Comparison of ENCODE assay signal across 8 mouse cellular contexts in genomic region chr11:5990910-5991309, GRCm38 (mm10). TPM values are rescaled to one million over a fixed set of nuclear protein-coding genes. Genes with fewer than 3 reads are reported as not detected.
DNase-seq lines count a peak whose midpoint lies in the region; ATAC-seq and TF ChIP-seq lines count a peak whose summit lies in the region.

No protein-coding gene starts in this region.

- peak; percentile 51 for DNase-seq in adrenal gland, adult 2 months
- DNase-seq in adrenal gland, adult 8-10 months, result no peak
- no peak for DNase-seq in layer of hippocampus, adult 2 months (ENCODE audit: low spot score in 2 of 2)
- DNase-seq in layer of hippocampus, postnatal 36 days, result no peak
- peak; percentile 50 for DNase-seq in adipocyte (ENCODE audit: low spot score)
- peak; percentile 78 for DNase-seq in hindbrain, embryonic 14.5 days (ENCODE audit: low spot score)
- peak; percentile 68 for DNase-seq in lung, postnatal 36 days
- DNase-seq in thymus, postnatal 4 days, result peak; percentile 83

- no peak overlapping the region for H3K4me2 ChIP-seq in hindbrain, embryonic 14.5 days (replicated peaks)

- no peaks in the 10 kb centered on the region for H3K27me3 ChIP-seq in hindbrain, embryonic 14.5 days (ENCODE audit: control insufficient read depth, insufficient read depth, low read length)

- ATAC-seq in hindbrain, embryonic 14.5 days (ENCODE audit: low FRiP score), result no peak

- H3K9me3 ChIP-seq in hindbrain, embryonic 14.5 days (ENCODE audit: control insufficient read depth, low read length), result no peaks in the 10 kb centered on the region

- H3K36me3 ChIP-seq in hindbrain, embryonic 14.5 days (replicated peaks; ENCODE audit: control insufficient read depth, insufficient read depth), result peaks cover 40% of the 10 kb centered on the region

- peak; percentile 82 for TF ChIP-seq CTCF in layer of hippocampus, adult 2 months (conservative IDR thresholded peaks at IDR 0.05)

- whole genome bisulfite sequencing in hindbrain, embryonic 14.5 days, result 39% methylated on average over 4 of the region's 4 CpGs

- H3K4me3 ChIP-seq in layer of hippocampus, adult 2 months, result no peak overlapping the region
- H3K4me3 ChIP-seq in hindbrain, embryonic 14.5 days (replicated peaks; ENCODE audit: low read length), result no peak overlapping the region

- no peak overlapping the region for H3K9ac ChIP-seq in hindbrain, embryonic 14.5 days

- 0 out of 2 replicates have a peak overlapping the region, but pooled peaks have one; percentile 48 for H3K27ac ChIP-seq in layer of hippocampus, adult 2 months
- no peak overlapping the region for H3K27ac ChIP-seq in hindbrain, embryonic 14.5 days

- H3K4me1 ChIP-seq in hindbrain, embryonic 14.5 days (replicated peaks; ENCODE audit: control insufficient read depth, insufficient read depth, low read length), result no peaks in the 10 kb centered on the region

RNA-seq across cellular contexts. Expression of gene Ykt6, which starts 35.4 kb away (rescaled TPM):
- total RNA-seq in adrenal gland, adult 2 months (2021), result 10 to 100 TPM; 70.9 to 73.8 TPM
- polyA plus RNA-seq in adrenal gland, adult 2 months (2012; rRNA removed), result 34.0 and 39.4 TPM in 2 replicates
- total RNA-seq in adrenal gland, adult 8-10 months (2022), result 10 to 100 TPM; 73.5 to 98.2 (median 85.7) TPM
- 10 to 100 TPM; 63.4 to 71.4 TPM for total RNA-seq in layer of hippocampus, adult 2 months (2021)
- 10 to 100 TPM; 68.2 to 73.2 TPM for total RNA-seq in layer of hippocampus, postnatal 36 days (2021)
- 39.9 and 48.4 TPM in 2 replicates for polyA plus RNA-seq in hindbrain, embryonic 14.5 days (2014; fragmentation: Nextera tagmentation; extraction: Ambion mirVana)

RNA-seq across cellular contexts. Expression of gene Gck, which starts 41.0 kb away (rescaled TPM):
- 1 to 10 TPM; 2.5 to 3.7 TPM for total RNA-seq in adrenal gland, adult 2 months (2021)
- 1.2 and 2.2 TPM in 2 replicates for polyA plus RNA-seq in adrenal gland, adult 2 months (2012; rRNA removed)
- total RNA-seq in adrenal gland, adult 8-10 months (2022), result 1 to 10 TPM; 2.8 to 5.4 (median 4.0) TPM
- total RNA-seq in layer of hippocampus, adult 2 months (2021), result 1 to 10 TPM; 2.4 to 3.3 TPM
- 1 to 10 TPM; 2.4 to 3.7 TPM for total RNA-seq in layer of hippocampus, postnatal 36 days (2021)
- 3.9 and 4.2 TPM in 2 replicates for polyA plus RNA-seq in hindbrain, embryonic 14.5 days (2014; fragmentation: Nextera tagmentation; extraction: Ambion mirVana)

Comparison
In these comparisons a context has a peak if more than half of its experiments do, and no peak if none do; other contexts are left out.
1. DNase-seq: peak in adrenal gland, adult 2 months (single experiment), adipocyte (single experiment), hindbrain, embryonic 14.5 days (single experiment), lung, postnatal 36 days (single experiment) and thymus, postnatal 4 days (single experiment); none in adrenal gland, adult 8-10 months (single experiment), layer of hippocampus, adult 2 months (0 of 2) and layer of hippocampus, postnatal 36 days (0 of 2).